30 mouse cellular contexts compared by ENCODE assay signal in genomic region chr6:140179999-140180398, GRCm38 (mm10).
DNase-seq lines count a peak whose midpoint lies in the region; ATAC-seq and TF ChIP-seq lines count a peak whose summit lies in the region.
"Had no signal": no experiment of that assay in that cellular context is flagged by ENCODE, and none has a peak within 500 bp of the region (broad histone marks: within the 10 kb centered on the region; RNA-seq: fewer than 3 reads in every experiment).

No protein-coding gene starts in this region.

- no peaks in the 10 kb centered on the region for H3K36me3 ChIP-seq in embryonic facial prominence, embryonic 14.5 days (ENCODE audit: control insufficient read depth, insufficient read depth, low read length)
- H3K36me3 ChIP-seq in embryonic facial prominence, embryonic 10.5 days (replicated peaks): no peaks in the 10 kb centered on the region
- no peaks in the 10 kb centered on the region for H3K36me3 ChIP-seq in intestine, postnatal 0 days (ENCODE audit: control insufficient read depth, insufficient read depth)
- H3K36me3 ChIP-seq: embryonic facial prominence, embryonic 15.5 days; forebrain, embryonic 12.5 days; heart, embryonic 10.5 days; heart, embryonic 13.5 days had no signal

- H3K27ac ChIP-seq in embryonic facial prominence, embryonic 14.5 days (replicated peaks; ENCODE audit: low read depth, low read length): no peak overlapping the region
- H3K27ac ChIP-seq in embryonic facial prominence, embryonic 10.5 days (replicated peaks): no peak overlapping the region
- no peak overlapping the region for H3K27ac ChIP-seq in intestine, postnatal 0 days (ENCODE audit: low read depth, low read length)
- H3K27ac ChIP-seq: embryonic facial prominence, embryonic 15.5 days; forebrain, embryonic 12.5 days; gastrocnemius, adult 2 months; heart, embryonic 10.5 days; heart, embryonic 13.5 days; hindbrain, embryonic 14.5 days; hindbrain, postnatal 0 days had no signal

- peak; percentile 33; the same call in 1 of the 2 replicates for ATAC-seq in embryonic facial prominence, embryonic 14.5 days (ENCODE audit: low read depth)
- peak; percentile 49; the same call in 1 of the 2 replicates for ATAC-seq in intestine, postnatal 0 days
- no peak for ATAC-seq in erythroblast, adult 5-6 weeks (replicated peaks; ENCODE audit: low FRiP score, poor library complexity, severe bottlenecking)
- ATAC-seq: forebrain, embryonic 16.5 days; hindbrain, postnatal 0 days; inflammation-experienced regulatory T-cells, adult 6 months; Patski had no signal

- TF ChIP-seq POLR2A in brain, embryonic 14.5 days (IDR thresholded peaks at IDR 0.05; ENCODE audit: borderline replicate concordance, extremely low read depth, insufficient read depth, insufficient read length, poor library complexity, severe bottlenecking): no peak

- H3K27me3 ChIP-seq in embryonic facial prominence, embryonic 14.5 days (replicated peaks; ENCODE audit: control insufficient read depth, insufficient read depth, low read length): no peaks in the 10 kb centered on the region
- no peaks in the 10 kb centered on the region for H3K27me3 ChIP-seq in embryonic facial prominence, embryonic 10.5 days (replicated peaks; ENCODE audit: low read depth, poor library complexity, severe bottlenecking)
- H3K27me3 ChIP-seq in intestine, postnatal 0 days (replicated peaks; ENCODE audit: control insufficient read depth, insufficient read depth, low read length): no peaks in the 10 kb centered on the region
- H3K27me3 ChIP-seq: embryonic facial prominence, embryonic 15.5 days; forebrain, embryonic 12.5 days; heart, embryonic 13.5 days; Patski had no signal

- no peaks in the 10 kb centered on the region for H3K4me1 ChIP-seq in embryonic facial prominence, embryonic 14.5 days (ENCODE audit: control insufficient read depth, insufficient read depth, low read length)
- H3K4me1 ChIP-seq in embryonic facial prominence, embryonic 10.5 days: peaks cover 8% of the 10 kb centered on the region; the same call in 1 of the 2 replicates
- 0 out of 2 replicates have a peak, but pooled peaks cover 3% of the 10 kb centered on the region for H3K4me1 ChIP-seq in intestine, postnatal 0 days (replicated peaks; ENCODE audit: control insufficient read depth, insufficient read depth, low read length)
- H3K4me1 ChIP-seq: embryonic facial prominence, embryonic 15.5 days; forebrain, embryonic 12.5 days; heart, embryonic 10.5 days; heart, embryonic 13.5 days had no signal

- WGBS in embryonic facial prominence, embryonic 14.5 days: 74% methylated on average over 4 of the region's 4 CpGs
- WGBS in embryonic facial prominence, embryonic 10.5 days: 83% methylated on average over 4 of the region's 4 CpGs
- 66% methylated on average over 4 of the region's 4 CpGs for WGBS in intestine, postnatal 0 days

- H3K9ac ChIP-seq in embryonic facial prominence, embryonic 14.5 days (ENCODE audit: low read depth, low read length): no peak overlapping the region
- no peak overlapping the region for H3K9ac ChIP-seq in intestine, postnatal 0 days (ENCODE audit: low read depth, low read length)
- H3K9ac ChIP-seq: embryonic facial prominence, embryonic 15.5 days; forebrain, embryonic 12.5 days; heart, embryonic 13.5 days; hindbrain, embryonic 14.5 days had no signal

- no peak for DNase-seq in embryonic facial prominence, embryonic 14.5 days (ENCODE audit: low spot score)
- DNase-seq in embryonic facial prominence, embryonic 10.5 days (ENCODE audit: low spot score): no peak
- peak; percentile 7 for DNase-seq in left cerebral cortex, postnatal 4 days
- no peak for DNase-seq in left cerebral cortex, adult 11 months (ENCODE audit: low spot score)
- DNase-seq in brain, embryonic 14.5 days (ENCODE audit: low read depth): peak; percentile 14
- no peak for DNase-seq in kidney, adult 11 months
- DNase-seq: adrenal gland, postnatal 10 days; adrenal gland, postnatal 36 days; cerebellum, adult 11-12 months; cerebellum, adult 8-10 months; cerebellum, postnatal 10 days; cerebellum, postnatal 36 days; embryo, embryonic 11 days; gastrocnemius, adult 2 months; gastrocnemius, postnatal 14 days; heart, adult 18-20 months; heart, postnatal 14 days; heart, postnatal 4 days had no signal

- H3K4me3 ChIP-seq in embryonic facial prominence, embryonic 14.5 days (ENCODE audit: low read depth, low read length): no peak overlapping the region
- no peak overlapping the region for H3K4me3 ChIP-seq in embryonic facial prominence, embryonic 10.5 days
- no peak overlapping the region for H3K4me3 ChIP-seq in intestine, postnatal 0 days (ENCODE audit: low read depth, low read length)
- H3K4me3 ChIP-seq: embryonic facial prominence, embryonic 15.5 days; erythroblast, embryonic 14.5 days; forebrain, embryonic 12.5 days; gastrocnemius, adult 2 months; heart, embryonic 10.5 days; heart, embryonic 13.5 days had no signal

- H3K9me3 ChIP-seq in embryonic facial prominence, embryonic 14.5 days (ENCODE audit: control insufficient read depth, low read length): no peaks in the 10 kb centered on the region
- H3K9me3 ChIP-seq in embryonic facial prominence, embryonic 10.5 days: no peaks in the 10 kb centered on the region
- H3K9me3 ChIP-seq in intestine, postnatal 0 days (ENCODE audit: control insufficient read depth): no peaks in the 10 kb centered on the region
- H3K9me3 ChIP-seq: embryonic facial prominence, embryonic 15.5 days; forebrain, embryonic 12.5 days; heart, embryonic 10.5 days; heart, embryonic 13.5 days had no signal

- no peak for TF ChIP-seq CTCF in brain, embryonic 14.5 days (IDR thresholded peaks at IDR 0.05; ENCODE audit: borderline replicate concordance, extremely low read depth, insufficient read depth, insufficient read length)
- TF ChIP-seq CTCF in intestine, postnatal 0 days (IDR thresholded peaks at IDR 0.05; ENCODE audit: low read depth): no peak

- intact Hi-C loops in left cerebral cortex, postnatal 4 days (cut with DNase I): no loop called here

- H3K4me2 ChIP-seq in embryonic facial prominence, embryonic 14.5 days (ENCODE audit: low read depth, low read length): no peak overlapping the region
- H3K4me2 ChIP-seq in intestine, postnatal 0 days (replicated peaks; ENCODE audit: low read depth): no peak overlapping the region
- H3K4me2 ChIP-seq: embryonic facial prominence, embryonic 15.5 days; forebrain, embryonic 12.5 days; heart, embryonic 13.5 days; hindbrain, embryonic 14.5 days had no signal

Comparison
In these comparisons a context has a peak if more than half of its experiments do, and no peak if none do; other contexts are left out.
1. DNase-seq: peak in left cerebral cortex, postnatal 4 days (single experiment) and brain, embryonic 14.5 days (single experiment); none in embryonic facial prominence, embryonic 14.5 days (single experiment), embryonic facial prominence, embryonic 10.5 days (single experiment), left cerebral cortex, adult 11 months (single experiment) and kidney, adult 11 months (single experiment).